Mouse (Mus musculus) hindbrain, embryonic 15.5 days (tissue): ENCODE results near the gene Olfr1336. TPM values are rescaled to one million over a fixed set of nuclear protein-coding genes. Genes with fewer than 3 reads are reported as not detected.

Source experiments
- ATAC-seq: fragments of 200-750 bp; cut with Nextera tagmentation; 2 replicates; pipeline ENCODE4 v1.8.0; 2017; ENCODE audit warnings: low read depth, moderate number of reproducible peaks, moderate TSS enrichment; ENCODE audit not compliant: low FRiP score
- H3K27ac ChIP-seq: fragments of 300-500 bp; sonication (generic); replicated peaks from 2 replicates; pipeline ENCODE4 v1.5.1; 2015; ENCODE audit warnings: mild to moderate bottlenecking, inconsistent platforms
- H3K27me3 ChIP-seq: fragments of 300-500 bp; sonication (generic); 2 replicates; pipeline ENCODE4 v1.6.1; 2015; ENCODE audit warnings: control low read depth, inconsistent platforms
- H3K36me3 ChIP-seq: fragments of 300-500 bp; sonication (generic); 2 replicates; pipeline ENCODE4 v1.6.1; 2015; ENCODE audit warnings: control low read depth, inconsistent platforms
- H3K4me1 ChIP-seq: fragments of 300-500 bp; sonication (generic); replicated peaks from 2 replicates; pipeline ENCODE4 v1.6.1; 2015; ENCODE audit warnings: control low read depth, inconsistent platforms
- H3K4me2 ChIP-seq: fragments of 300-500 bp; sonication (generic); 2 replicates; pipeline ENCODE4 v1.6.1; 2015; ENCODE audit warnings: moderate library complexity, mild to moderate bottlenecking, inconsistent platforms
- H3K4me3 ChIP-seq: fragments of 300-500 bp; sonication (generic); 2 replicates; pipeline ENCODE4 v1.5.1; 2015; ENCODE audit warnings: mild to moderate bottlenecking, inconsistent platforms
- H3K9ac ChIP-seq: fragments of 300-500 bp; sonication (generic); 2 replicates; pipeline ENCODE4 v1.6.1; 2015; ENCODE audit warnings: inconsistent platforms
- H3K9me3 ChIP-seq: fragments of 300-500 bp; sonication (generic); 2 replicates; pipeline ENCODE4 v1.6.1; 2016; ENCODE audit warnings: control low read depth, inconsistent platforms
- WGBS: fragments of 180-500 bp; shearing (Covaris S2); methylation state at CpG from one replicate; pipeline ENCODE4 v1.1.7; 2015; 5-methylcytosine and 5-hydroxymethylcytosine counted together
- polyA plus RNA-seq: library from polyadenylated mRNA; unstranded; fragments of >200 nt; fragmentation: Nextera tagmentation; extraction: Ambion mirVana; gene quantifications from 2 replicates; pipeline ENCODE4 v1.2.1, GENCODE M21; 2015

Olfr1336 gene
- polyA plus RNA-seq, result not detected in 2 replicates

GRCm38 (mm10) chr7:6455868-6456267 lies at the start of gene Olfr1336:
Gene Olfr1336, plus strand, starts transcription at chr7:6456168.
- Histone ChIP-seq H3K27me3 (no peaks in the 10 kb centered on the region), H3K4me2 (no peak within 1 kb of the TSS), H3K4me1 (no peaks in the 10 kb centered on the region), H3K27ac (no peak within 1 kb of the TSS), H3K9me3 (no peaks in the 10 kb centered on the region), H3K9ac (no peak within 1 kb of the TSS), H3K36me3 (no peaks in the 10 kb centered on the region), H3K4me3 (no peak within 1 kb of the TSS)
- ATAC-seq, result no peak

GRCm38 (mm10) chr7:6410043-6410442 lies 45.9 kb upstream of the Olfr1336 start, which contains the start of gene Gm20715:
Gene Gm20715, plus strand, starts transcription at chr7:6410277.
- Histone ChIP-seq H3K4me1 (no peaks in the 10 kb centered on the region), H3K27me3 (no peaks in the 10 kb centered on the region), H3K36me3 (no peaks in the 10 kb centered on the region), H3K4me2 (no peak within 1 kb of the TSS), H3K9me3 (no peaks in the 10 kb centered on the region), H3K9ac (no peak within 1 kb of the TSS), H3K4me3 (no peak within 1 kb of the TSS), H3K27ac (no peak within 1 kb of the TSS)
- WGBS, result 3% methylated on average over 17 of the region's 17 CpGs
- ATAC-seq, result peak; percentile 31; the same call in 1 of the 2 replicates

GRCm38 (mm10) chr7:6414626-6415441 lies 41.1 kb upstream of the Olfr1336 start:
- Histone ChIP-seq H3K27me3 (no peaks in the 10 kb centered on the region), H3K27ac (peak overlapping the region; percentile 51)

GRCm38 (mm10) chr7:6415442-6415787 lies 40.6 kb upstream of the Olfr1336 start:
- no peaks in the 10 kb centered on the region for H3K4me1 ChIP-seq
- H3K9ac ChIP-seq, result peak overlapping the region; percentile 54
- H3K36me3 ChIP-seq, result no peaks in the 10 kb centered on the region
- peak overlapping the region; percentile 60 for H3K4me2 ChIP-seq
- no peaks in the 10 kb centered on the region for H3K9me3 ChIP-seq
- H3K27ac ChIP-seq, result peak overlapping the region; percentile 51; the same call in 1 of the 2 replicates
- H3K27me3 ChIP-seq, result no peaks in the 10 kb centered on the region
- ATAC-seq, result peak; percentile 73
- 8% methylated on average over 8 of the region's 8 CpGs for WGBS
- H3K4me3 ChIP-seq, result peak overlapping the region; percentile 45

More at GRCm38 (mm10) chr7:6414626-6415441, 41.1 kb upstream of the Olfr1336 start:
- no peaks in the 10 kb centered on the region for H3K9me3 ChIP-seq
- ATAC-seq, result peak; percentile 94
- 6% methylated on average over 21 of the region's 22 CpGs for WGBS
- H3K4me1 ChIP-seq, result no peaks in the 10 kb centered on the region
- H3K9ac ChIP-seq, result peak overlapping the region; percentile 54
- H3K4me2 ChIP-seq, result peak overlapping the region; percentile 60
- H3K36me3 ChIP-seq, result no peaks in the 10 kb centered on the region
- H3K4me3 ChIP-seq, result peak overlapping the region; percentile 45

- Histone ChIP-seq H3K4me1 (no peaks in the 10 kb centered on the region), H3K9ac (no peak overlapping the region), H3K4me3 (no peak overlapping the region), H3K4me2 (no peak overlapping the region), H3K9me3 (no peaks in the 10 kb centered on the region), H3K27ac (no peak overlapping the region), H3K36me3 (no peaks in the 10 kb centered on the region), H3K27me3 (no peaks in the 10 kb centered on the region)
- 75% methylated on average over 6 of the region's 6 CpGs for WGBS
- ATAC-seq, result no peak
These were observed 36.1 kb upstream of the Olfr1336 start for GRCm38 (mm10) chr7:6419894-6420293.

GRCm38 (mm10) chr7:6429381-6429780 lies 26.6 kb upstream of the Olfr1336 start:
- peaks cover 13% of the 10 kb centered on the region for H3K36me3 ChIP-seq
- 94% methylated on average over 3 of the region's 3 CpGs for WGBS
- H3K4me1 ChIP-seq, result peaks cover 6% of the 10 kb centered on the region; the same call in 1 of the 2 replicates
- H3K4me3 ChIP-seq, result no peak overlapping the region
- H3K9me3 ChIP-seq, result no peaks in the 10 kb centered on the region
- no peak overlapping the region for H3K4me2 ChIP-seq
- ATAC-seq, result no peak
- H3K27me3 ChIP-seq, result no peaks in the 10 kb centered on the region
- H3K27ac ChIP-seq, result no peak overlapping the region
- H3K9ac ChIP-seq, result no peak overlapping the region

GRCm38 (mm10) chr7:6430342-6430741 lies 25.6 kb upstream of the Olfr1336 start:
- Histone ChIP-seq H3K9ac (no peak overlapping the region), H3K27ac (no peak overlapping the region), H3K27me3 (no peaks in the 10 kb centered on the region), H3K4me2 (no peak overlapping the region), H3K36me3 (peaks cover 13% of the 10 kb centered on the region), H3K4me3 (no peak overlapping the region), H3K4me1 (peaks cover 13% of the 10 kb centered on the region), H3K9me3 (no peaks in the 10 kb centered on the region)
- 41% methylated on average over 2 of the region's 2 CpGs for WGBS
- no peak for ATAC-seq

GRCm38 (mm10) chr7:6438388-6438787 lies 17.6 kb upstream of the Olfr1336 start, which contains the start of gene Olfr1344:
Gene Olfr1344, plus strand, starts transcription at chr7:6438688.
- H3K4me2 ChIP-seq, result no peak within 1 kb of the TSS
- H3K27me3 ChIP-seq, result no peaks in the 10 kb centered on the region
- H3K9ac ChIP-seq, result no peak within 1 kb of the TSS
- H3K36me3 ChIP-seq, result no peaks in the 10 kb centered on the region
- H3K9me3 ChIP-seq, result no peaks in the 10 kb centered on the region
- 90% methylated on average over 3 of the region's 3 CpGs for WGBS
- no peak within 1 kb of the TSS for H3K27ac ChIP-seq
- peaks cover 18% of the 10 kb centered on the region for H3K4me1 ChIP-seq
- no peak within 1 kb of the TSS for H3K4me3 ChIP-seq
- ATAC-seq, result no peak

GRCm38 (mm10) chr7:6441173-6441572 lies 14.8 kb upstream of the Olfr1336 start:
- no peak for ATAC-seq
- Histone ChIP-seq H3K27me3 (no peaks in the 10 kb centered on the region), H3K9ac (no peak overlapping the region), H3K27ac (no peak overlapping the region), H3K9me3 (no peaks in the 10 kb centered on the region), H3K4me1 (no peaks in the 10 kb centered on the region), H3K4me2 (no peak overlapping the region), H3K4me3 (no peak overlapping the region), H3K36me3 (no peaks in the 10 kb centered on the region)
- WGBS, result 51% methylated on average over 2 of the region's 2 CpGs

GRCm38 (mm10) chr7:6447771-6448170 lies 8.2 kb upstream of the Olfr1336 start:
- no peaks in the 10 kb centered on the region for H3K9me3 ChIP-seq
- no peak overlapping the region for H3K4me3 ChIP-seq
- WGBS, result 88% methylated on average over 5 of the region's 5 CpGs
- ATAC-seq, result no peak
- no peaks in the 10 kb centered on the region for H3K4me1 ChIP-seq
- H3K27ac ChIP-seq, result no peak overlapping the region
- no peak overlapping the region for H3K4me2 ChIP-seq
- no peak overlapping the region for H3K9ac ChIP-seq
- no peaks in the 10 kb centered on the region for H3K36me3 ChIP-seq
- no peaks in the 10 kb centered on the region for H3K27me3 ChIP-seq

- Histone ChIP-seq H3K36me3 (no peaks in the 10 kb centered on the region), H3K27ac (no peak overlapping the region), H3K4me1 (no peaks in the 10 kb centered on the region), H3K4me2 (no peak overlapping the region), H3K9me3 (no peaks in the 10 kb centered on the region), H3K4me3 (no peak overlapping the region), H3K27me3 (no peaks in the 10 kb centered on the region), H3K9ac (no peak overlapping the region)
- WGBS, result 35% methylated on average over 3 of the region's 3 CpGs
- no peak for ATAC-seq
These were observed 431 bp downstream of the Olfr1336 start for GRCm38 (mm10) chr7:6456399-6456798.

GRCm38 (mm10) chr7:6466951-6467350 lies 11.0 kb downstream of the Olfr1336 start, which contains the start of gene Olfr1346:
Gene Olfr1346, plus strand, starts transcription at chr7:6467101.
- Histone ChIP-seq H3K36me3 (no peaks in the 10 kb centered on the region), H3K27me3 (no peaks in the 10 kb centered on the region), H3K4me1 (no peaks in the 10 kb centered on the region), H3K27ac (no peak within 1 kb of the TSS), H3K9me3 (no peaks in the 10 kb centered on the region), H3K9ac (no peak within 1 kb of the TSS), H3K4me2 (no peak within 1 kb of the TSS), H3K4me3 (no peak within 1 kb of the TSS)
- no peak for ATAC-seq
